Mouse (Mus musculus): ENCODE measurements around the gene Zfand6.

DNA sequence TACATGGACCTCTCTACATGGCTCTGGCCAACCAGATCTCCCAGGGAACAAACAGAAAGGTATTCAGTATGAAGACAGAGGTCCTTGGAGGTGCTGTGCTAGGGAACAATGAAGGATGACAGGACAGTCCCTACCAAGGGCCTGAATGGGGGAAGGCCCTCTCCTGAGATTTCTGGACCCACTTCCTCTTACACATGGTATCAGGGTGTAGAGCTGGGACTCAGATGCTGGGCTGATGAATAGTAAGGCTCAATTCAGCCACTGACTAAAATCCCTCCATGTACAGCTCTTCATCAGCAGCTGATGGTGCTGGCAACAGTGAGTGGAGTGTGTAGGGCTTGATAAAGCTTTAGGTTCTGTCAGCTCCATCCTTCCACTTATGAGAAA lies 94.8 kb downstream of the Zfand6 start:
- TF ChIP-seq CTCF (IDR thresholded peaks at IDR 0.05; ENCODE audit: control insufficient read depth, insufficient read depth, low read length) (no peak), POLR2A (IDR thresholded peaks at IDR 0.05; ENCODE audit: borderline replicate concordance, control insufficient read depth, low read depth, low read length) (no peak)
